Mouse (Mus musculus) bone marrow macrophage, adult 2 months (primary cell): ENCODE results near the gene Cnst. TPM values are rescaled to one million over a fixed set of nuclear protein-coding genes. Genes with fewer than 3 reads are reported as not detected.

ENCODE experiments used
- H3K27ac ChIP-seq: 2 replicates; pipeline ENCODE4 v1.5.1; 2012; ENCODE audit warnings: low read depth, low read length; ENCODE audit not compliant: insufficient read depth
- H3K4me1 ChIP-seq: 2 replicates; pipeline ENCODE4 v1.6.1; 2012; ENCODE audit warnings: low read length; ENCODE audit not compliant: control insufficient read depth, insufficient read depth
- H3K4me3 ChIP-seq: 2 replicates; pipeline ENCODE4 v1.5.1; 2012; ENCODE audit warnings: mild to moderate bottlenecking, low read length, moderate library complexity; ENCODE audit not compliant: insufficient read depth
- CTCF ChIP-seq: IDR thresholded peaks from 2 replicates; pipeline ENCODE4 v1.5.1; 2012; ENCODE audit warnings: low read depth, mild to moderate bottlenecking, low read length, moderate library complexity
- POLR2A ChIP-seq: IDR thresholded peaks from 2 replicates; pipeline ENCODE4 v1.6.1; 2012; ENCODE audit warnings: mild to moderate bottlenecking, low read depth, low read length, borderline replicate concordance
- polyA plus RNA-seq: library from polyadenylated mRNA; stranded (reverse); fragments of >200 nt; gene quantifications from 2 replicates; pipeline ENCODE4 v1.2.4, GENCODE M21; 2012; ENCODE audit not compliant: missing spikeins, insufficient read depth, insufficient read length

Gene Cnst
- polyA plus RNA-seq, 1 experiment: 11.9 TPM

DNA sequence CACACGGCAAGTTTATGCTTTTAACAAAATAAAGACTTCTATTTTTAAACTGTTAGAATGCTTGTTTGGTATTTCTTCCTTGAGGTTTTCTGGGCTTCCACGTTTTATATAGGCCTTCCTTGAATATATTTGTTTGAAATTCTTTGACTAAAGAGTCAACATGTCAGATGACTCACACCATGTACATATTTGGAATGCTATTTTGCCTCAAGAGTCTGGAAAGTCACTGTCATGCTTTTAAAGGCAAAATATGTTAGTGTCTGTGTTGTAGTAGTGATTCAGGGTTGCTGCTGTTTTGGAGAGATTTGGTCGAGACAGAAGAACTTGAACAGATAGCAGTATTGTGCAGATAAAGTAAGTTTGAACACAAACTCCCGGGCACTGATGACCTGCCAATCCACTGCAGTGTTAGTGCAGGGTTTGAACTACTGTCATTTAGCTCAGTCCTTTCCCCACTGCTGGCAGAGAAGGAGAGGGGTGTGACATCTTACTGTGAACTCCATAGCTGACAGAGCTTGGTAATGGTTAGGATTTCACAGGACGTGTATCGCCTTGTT is 27.6 kb downstream of the Cnst start:
- TF ChIP-seq CTCF (no peak), POLR2A (no peak)
- Histone ChIP-seq H3K4me1 (peaks cover 2% of the 10 kb centered on the region), H3K27ac (no peak overlapping the region), H3K4me3 (no peak overlapping the region)

DNA sequence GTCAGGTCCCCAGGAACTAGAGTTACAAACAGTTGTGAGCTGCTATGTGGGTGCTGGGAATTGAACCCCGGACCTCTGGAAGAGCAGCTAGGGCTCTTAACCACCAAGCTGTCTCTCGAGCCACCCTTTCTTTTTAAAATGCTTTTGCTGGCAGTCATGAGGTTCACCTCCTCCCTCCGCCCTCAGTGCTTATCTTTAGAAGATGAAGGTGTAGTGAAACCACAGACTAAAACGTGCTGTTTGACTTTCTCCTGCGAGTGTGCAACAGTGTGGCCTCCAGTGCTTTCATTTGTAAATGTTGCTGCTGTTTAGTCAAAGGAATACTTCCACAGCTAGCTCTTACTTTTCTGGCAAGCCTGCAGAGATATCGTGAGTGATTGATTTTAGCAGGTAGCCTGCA is 32.5 kb downstream of the Cnst start:
- H3K27ac ChIP-seq: no peak overlapping the region
- H3K4me1 ChIP-seq: peaks cover 5% of the 10 kb centered on the region; the same call in 1 of the 2 replicates
- TF ChIP-seq POLR2A: no peak
- no peak for TF ChIP-seq CTCF
- H3K4me3 ChIP-seq: no peak overlapping the region

DNA sequence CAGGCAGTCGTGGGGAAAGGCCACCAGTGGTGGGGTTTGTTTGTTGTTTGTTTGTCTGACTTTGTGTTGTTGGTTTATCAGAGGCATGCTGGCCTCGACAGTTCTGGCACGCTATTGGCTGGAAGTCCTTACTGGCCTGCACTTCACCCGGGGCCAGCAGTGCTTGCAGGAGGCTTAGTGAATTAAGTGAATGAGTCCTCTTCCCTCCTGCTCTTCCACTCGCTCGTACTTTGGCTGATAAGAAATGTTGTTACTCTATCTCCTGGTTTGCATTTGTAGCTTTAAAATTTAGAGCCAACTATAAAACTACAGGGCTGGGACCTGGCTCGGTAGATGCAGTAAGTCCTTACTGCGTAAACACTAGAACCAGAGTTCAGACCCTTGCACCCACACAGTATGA is 34.0 kb downstream of the Cnst start:
- Histone ChIP-seq H3K4me3 (no peak overlapping the region), H3K4me1 (peaks cover 5% of the 10 kb centered on the region; the same call in 1 of the 2 replicates), H3K27ac (no peak overlapping the region)
- TF ChIP-seq POLR2A (no peak), CTCF (no peak)

DNA sequence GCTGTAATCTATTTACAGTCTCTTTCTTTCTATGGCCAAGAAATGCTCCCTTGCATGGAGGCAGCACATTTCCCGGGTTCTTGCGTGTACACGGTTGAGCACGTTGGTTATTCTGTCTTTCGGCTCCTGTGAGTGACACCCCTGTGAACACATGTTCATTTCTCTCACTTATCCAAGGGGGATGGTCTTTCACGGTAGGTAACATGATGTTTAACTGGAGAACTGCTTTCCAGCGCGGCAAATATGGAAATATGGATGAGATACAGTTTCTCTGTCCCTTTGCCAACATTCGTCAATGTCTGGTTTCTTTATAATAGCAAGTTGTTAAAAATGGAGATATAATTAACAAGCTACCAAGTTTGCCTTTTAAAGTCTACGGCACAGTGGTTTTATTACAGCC is 35.3 kb downstream of the Cnst start:
- no peak for TF ChIP-seq POLR2A
- TF ChIP-seq CTCF: no peak
- Histone ChIP-seq H3K4me3 (no peak overlapping the region), H3K4me1 (peaks cover 7% of the 10 kb centered on the region), H3K27ac (no peak overlapping the region)

DNA sequence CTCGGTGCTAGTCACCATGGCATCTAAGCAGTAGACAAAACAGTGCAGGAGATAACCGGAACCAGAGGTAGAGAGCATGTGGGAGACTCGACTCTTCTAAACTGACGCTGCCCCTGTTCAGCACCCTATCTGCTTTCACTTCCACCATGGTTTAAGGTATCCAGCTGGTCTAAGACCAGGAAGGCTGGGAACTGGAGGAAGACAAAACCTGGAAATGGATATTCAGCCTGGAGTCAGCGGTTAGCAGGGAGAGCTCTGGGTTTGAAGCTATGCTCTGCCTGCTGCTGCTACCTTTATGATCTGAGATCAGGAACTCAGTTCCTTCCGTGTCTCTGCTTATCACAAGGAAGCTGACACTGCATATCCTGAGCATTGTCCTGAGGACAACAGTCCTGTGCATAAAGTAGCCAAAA is 35.9 kb downstream of the Cnst start:
- Histone ChIP-seq H3K4me3 (no peak overlapping the region), H3K27ac (no peak overlapping the region), H3K4me1 (peaks cover 14% of the 10 kb centered on the region)
- no peak for TF ChIP-seq POLR2A
- no peak for TF ChIP-seq CTCF

DNA sequence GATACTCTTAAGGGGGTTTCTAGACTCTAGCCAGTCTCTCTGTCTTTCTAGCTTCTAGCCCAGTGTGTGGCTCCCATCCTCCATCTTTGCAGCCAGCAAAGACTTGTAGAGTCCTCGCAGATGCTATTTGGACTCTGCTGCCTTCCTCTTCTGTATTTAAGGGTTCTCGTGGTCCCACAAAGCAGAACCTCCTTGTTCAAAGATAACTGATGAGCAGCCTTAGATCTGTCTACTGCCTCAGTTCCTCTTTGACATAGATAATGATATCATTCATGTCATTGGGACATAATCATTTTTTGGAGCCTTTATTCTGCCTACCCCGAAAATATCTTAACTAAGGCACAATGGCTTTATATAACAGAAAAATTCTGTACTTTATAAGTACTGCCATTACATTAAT is 36.9 kb downstream of the Cnst start:
- H3K27ac ChIP-seq: no peak overlapping the region
- no peak overlapping the region for H3K4me3 ChIP-seq
- H3K4me1 ChIP-seq: peaks cover 17% of the 10 kb centered on the region
- no peak for TF ChIP-seq POLR2A
- TF ChIP-seq CTCF: no peak

DNA sequence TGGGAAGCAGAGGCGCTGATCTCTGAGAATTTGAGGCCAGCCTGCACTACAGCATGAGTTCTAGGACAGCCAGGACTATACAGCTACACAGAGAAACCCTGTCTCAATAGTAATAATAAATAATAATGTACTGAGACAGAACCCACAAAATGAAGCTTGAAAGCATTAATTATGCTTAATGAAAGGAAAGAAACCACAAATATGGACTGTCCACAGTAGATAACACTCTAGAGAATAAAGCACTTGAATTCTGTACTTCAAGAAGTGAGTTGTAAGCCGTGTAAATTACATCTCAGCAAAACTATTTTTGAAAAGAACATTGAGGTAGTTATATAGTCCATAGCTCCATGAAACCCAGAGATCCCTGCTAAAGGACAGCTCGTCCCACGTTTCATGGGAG is 38.0 kb downstream of the Cnst start:
- peaks cover 17% of the 10 kb centered on the region for H3K4me1 ChIP-seq
- no peak for TF ChIP-seq POLR2A
- TF ChIP-seq CTCF: no peak
- no peak overlapping the region for H3K4me3 ChIP-seq
- H3K27ac ChIP-seq: no peak overlapping the region

DNA sequence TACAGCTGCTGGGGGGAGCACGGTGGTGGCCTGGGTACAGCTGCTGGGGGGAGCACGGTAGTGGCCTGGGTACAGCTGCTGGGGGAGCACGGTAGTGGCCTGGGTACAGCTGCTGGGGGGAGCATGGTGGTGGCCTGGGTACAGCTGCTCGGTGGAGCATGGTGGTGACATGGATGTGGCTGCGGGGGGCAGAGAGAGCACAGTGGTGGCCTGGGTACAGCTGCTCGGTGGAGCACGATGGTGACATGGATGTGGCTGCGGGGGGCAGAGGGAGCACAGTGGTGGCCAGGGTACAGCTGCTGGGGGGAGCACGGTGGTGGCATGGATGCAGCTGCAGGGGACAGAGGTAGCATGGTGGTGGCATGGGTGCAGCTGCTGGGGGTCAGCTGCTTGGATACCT is 39.5 kb downstream of the Cnst start:
- Histone ChIP-seq H3K4me3 (no peak overlapping the region), H3K4me1 (peaks cover 21% of the 10 kb centered on the region), H3K27ac (no peak overlapping the region)
- no peak for TF ChIP-seq POLR2A
- no peak for TF ChIP-seq CTCF

DNA sequence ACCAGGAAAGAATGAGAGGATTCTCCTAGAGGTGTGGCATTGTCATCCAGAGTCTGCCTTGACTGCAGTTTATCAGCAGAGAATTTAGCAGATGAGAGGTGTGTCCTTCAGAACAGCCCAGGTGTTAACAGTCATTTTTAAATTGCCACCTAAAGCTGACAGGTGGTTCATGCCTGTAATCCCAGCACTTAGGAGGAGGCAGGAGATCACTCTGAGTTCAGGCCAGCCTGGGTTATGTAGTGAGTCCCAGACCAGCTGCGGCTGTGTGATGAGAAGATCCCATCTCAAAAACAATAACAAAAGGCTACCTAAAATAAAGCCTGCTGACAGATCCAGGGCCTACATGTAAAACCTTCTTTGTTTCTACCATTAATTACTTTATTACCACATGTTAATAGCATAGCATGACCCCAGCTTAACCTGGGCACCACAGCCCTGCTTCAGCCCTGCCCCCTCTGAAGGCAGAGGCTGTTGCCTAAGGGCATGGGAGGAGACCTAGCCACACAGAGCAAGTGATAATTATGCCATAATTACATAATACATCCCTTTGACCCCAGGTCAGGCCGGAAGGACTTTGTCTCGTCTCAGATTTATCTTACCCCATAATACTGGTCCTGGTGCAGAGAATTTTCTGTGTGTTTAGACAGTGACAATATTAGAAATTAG is 40.4 kb downstream of the Cnst start:
- TF ChIP-seq CTCF (no peak), POLR2A (no peak)
- Histone ChIP-seq H3K4me1 (peaks cover 21% of the 10 kb centered on the region), H3K4me3 (no peak overlapping the region), H3K27ac (no peak overlapping the region)

DNA sequence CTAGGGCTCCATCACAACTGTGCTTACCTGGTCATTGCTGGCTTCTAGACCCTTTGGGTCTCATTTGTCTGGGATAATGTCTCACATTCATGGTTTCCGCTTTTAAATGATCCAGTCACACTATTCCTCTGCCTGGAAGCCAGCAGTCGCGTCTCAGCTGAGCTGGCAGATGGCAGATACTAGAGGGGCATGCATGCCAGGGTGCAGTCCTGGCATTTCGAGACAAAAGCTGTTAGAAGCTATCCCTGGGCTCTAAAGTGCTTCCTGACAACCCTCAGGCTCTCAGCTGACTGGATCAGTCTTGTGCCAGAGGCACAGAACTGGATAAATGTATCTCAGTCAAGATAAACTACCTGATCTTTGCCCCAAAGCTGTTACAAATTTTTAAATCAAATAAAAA is 42.1 kb downstream of the Cnst start:
- Histone ChIP-seq H3K4me1 (peaks cover 21% of the 10 kb centered on the region), H3K27ac (no peak overlapping the region), H3K4me3 (no peak overlapping the region)
- TF ChIP-seq CTCF (no peak), POLR2A (no peak)
